Mouse (Mus musculus): Measurements from ENCODE around the gene Olfr1493-ps1. TPM values are rescaled to one million over a fixed set of nuclear protein-coding genes. Genes with fewer than 3 reads are reported as not detected.

Olfr1493-ps1 gene
- total and polyA plus RNA-seq, 2 experiments from 2014 or later = not detected

DNA sequence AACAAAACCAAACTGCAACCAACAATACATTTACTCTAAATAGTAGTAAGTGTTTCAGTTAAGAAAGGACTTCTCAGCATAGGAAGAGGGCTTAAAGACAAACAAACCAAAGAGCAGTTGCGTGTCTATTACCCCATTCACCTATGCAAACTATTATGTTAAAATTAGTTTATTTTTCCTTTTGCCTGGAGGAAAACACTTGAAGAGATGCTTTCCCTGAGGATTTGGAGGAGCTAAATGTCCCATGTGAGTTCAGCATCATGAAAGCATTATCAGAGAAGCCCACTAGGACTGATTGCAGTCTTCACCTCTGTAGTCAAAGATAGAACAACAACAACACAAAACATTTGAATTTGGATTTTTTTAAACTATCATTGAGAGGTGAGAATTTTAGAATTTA, 54.5 kb downstream of the Olfr1493-ps1 start, which contains the start of gene Olfr1496:
TSS of gene Olfr1496 (plus strand) at position 301 of the 400 bp plus-strand sequence.
- Histone ChIP-seq H3K4me2 (ENCODE audit: low read depth, low read length, poor library complexity, severe bottlenecking) (no peak within 1 kb of the TSS), H3K4me3 (ENCODE audit: low read depth, low read length) (no peak within 1 kb of the TSS), H3K9ac (replicated peaks; ENCODE audit: low read length, poor library complexity, severe bottlenecking) (no peak within 1 kb of the TSS), H3K27ac (ENCODE audit: low read depth, low read length) (no peak within 1 kb of the TSS), H3K27me3 (ENCODE audit: insufficient read depth, low read length) (no peaks in the 10 kb centered on the region), H3K36me3 (ENCODE audit: insufficient read depth, low read length) (no peaks in the 10 kb centered on the region), H3K9me3 (ENCODE audit: low read length) (no peaks in the 10 kb centered on the region), H3K4me1 (ENCODE audit: insufficient read depth, low read length) (no peaks in the 10 kb centered on the region)
- DNase-seq (ENCODE audit: low spot score) (no peak), ATAC-seq (ENCODE audit: low FRiP score) (no peak)
- TF ChIP-seq CTCF (IDR thresholded peaks at IDR 0.05) = no peak
- 95% methylated on average over 1 of the region's 1 CpGs for WGBS

Other genes starting within 250 kb of the Olfr1493-ps1 start
- gene Olfr1475, start 243.1 kb upstream of the Olfr1493-ps1 start, total RNA-seq (2014; rRNA removed) = not detected in 2 replicates
- gene Olfr1475, start 243.1 kb upstream of the Olfr1493-ps1 start, polyA plus RNA-seq (2015; fragmentation: Nextera tagmentation; extraction: Ambion mirVana) = not detected in 2 replicates
- not detected in 2 replicates for gene Olfr1477, start 222.7 kb upstream of the Olfr1493-ps1 start, total RNA-seq (2014; rRNA removed)
- gene Olfr1477, start 222.7 kb upstream of the Olfr1493-ps1 start, polyA plus RNA-seq (2015; fragmentation: Nextera tagmentation; extraction: Ambion mirVana) = not detected in 2 replicates
- gene Olfr1480, start 195.4 kb upstream of the Olfr1493-ps1 start, total RNA-seq (2014; rRNA removed) = not detected in 2 replicates
- not detected in 2 replicates for gene Olfr1480, start 195.4 kb upstream of the Olfr1493-ps1 start, polyA plus RNA-seq (2015; fragmentation: Nextera tagmentation; extraction: Ambion mirVana)
- gene Olfr1484, start 139.8 kb upstream of the Olfr1493-ps1 start, total RNA-seq (2014; rRNA removed) = not detected in 2 replicates
- gene Olfr1484, start 139.8 kb upstream of the Olfr1493-ps1 start, polyA plus RNA-seq (2015; fragmentation: Nextera tagmentation; extraction: Ambion mirVana) = not detected in 2 replicates
- not detected in 2 replicates for gene Olfr1487, start 105.9 kb upstream of the Olfr1493-ps1 start, total RNA-seq (2014; rRNA removed)
- not detected in 2 replicates for gene Olfr1487, start 105.9 kb upstream of the Olfr1493-ps1 start, polyA plus RNA-seq (2015; fragmentation: Nextera tagmentation; extraction: Ambion mirVana)
- gene Olfr1489, start 91.7 kb upstream of the Olfr1493-ps1 start, total RNA-seq (2014; rRNA removed) = not detected in 2 replicates
- gene Olfr1489, start 91.7 kb upstream of the Olfr1493-ps1 start, polyA plus RNA-seq (2015; fragmentation: Nextera tagmentation; extraction: Ambion mirVana) = not detected in 2 replicates
- gene Olfr1490, start 72.2 kb upstream of the Olfr1493-ps1 start, total RNA-seq (2014; rRNA removed) = not detected in 2 replicates
- gene Olfr1490, start 72.2 kb upstream of the Olfr1493-ps1 start, polyA plus RNA-seq (2015; fragmentation: Nextera tagmentation; extraction: Ambion mirVana) = not detected in 2 replicates
- gene Olfr1491, start 26.0 kb upstream of the Olfr1493-ps1 start, total RNA-seq (2014; rRNA removed) = not detected in 2 replicates
- gene Olfr1491, start 26.0 kb upstream of the Olfr1493-ps1 start, polyA plus RNA-seq (2015; fragmentation: Nextera tagmentation; extraction: Ambion mirVana) = not detected in 2 replicates
- gene Olfr1494, start 16.4 kb downstream of the Olfr1493-ps1 start, total RNA-seq (2014; rRNA removed) = not detected in 2 replicates
- not detected in 2 replicates for gene Olfr1494, start 16.4 kb downstream of the Olfr1493-ps1 start, polyA plus RNA-seq (2015; fragmentation: Nextera tagmentation; extraction: Ambion mirVana)
- not detected in 2 replicates for gene Olfr1495, start 41.3 kb downstream of the Olfr1493-ps1 start, total RNA-seq (2014; rRNA removed)
- not detected in 2 replicates for gene Olfr1495, start 41.3 kb downstream of the Olfr1493-ps1 start, polyA plus RNA-seq (2015; fragmentation: Nextera tagmentation; extraction: Ambion mirVana)
- gene Olfr1496, start 54.6 kb downstream of the Olfr1493-ps1 start, total RNA-seq (2014; rRNA removed) = not detected in 2 replicates
- not detected in 2 replicates for gene Olfr1496, start 54.6 kb downstream of the Olfr1493-ps1 start, polyA plus RNA-seq (2015; fragmentation: Nextera tagmentation; extraction: Ambion mirVana)
- gene Olfr1497, start 74.9 kb downstream of the Olfr1493-ps1 start, total RNA-seq (2014; rRNA removed) = not detected in 2 replicates
- gene Olfr1497, start 74.9 kb downstream of the Olfr1493-ps1 start, polyA plus RNA-seq (2015; fragmentation: Nextera tagmentation; extraction: Ambion mirVana) = not detected in 2 replicates
- not detected in 2 replicates for gene Olfr1499, start 96.2 kb downstream of the Olfr1493-ps1 start, total RNA-seq (2014; rRNA removed)
- gene Olfr1499, start 96.2 kb downstream of the Olfr1493-ps1 start, polyA plus RNA-seq (2015; fragmentation: Nextera tagmentation; extraction: Ambion mirVana) = not detected in 2 replicates
- gene Olfr1500, start 107.2 kb downstream of the Olfr1493-ps1 start, total RNA-seq (2014; rRNA removed) = not detected in 2 replicates
- not detected in 2 replicates for gene Olfr1500, start 107.2 kb downstream of the Olfr1493-ps1 start, polyA plus RNA-seq (2015; fragmentation: Nextera tagmentation; extraction: Ambion mirVana)
- gene Olfr1501, start 127.4 kb downstream of the Olfr1493-ps1 start, total RNA-seq (2014; rRNA removed) = 0.44 TPM in 1 of 2 replicates, not detected in the other
- not detected in 2 replicates for gene Olfr1501, start 127.4 kb downstream of the Olfr1493-ps1 start, polyA plus RNA-seq (2015; fragmentation: Nextera tagmentation; extraction: Ambion mirVana)
- gene Olfr1502, start 138.5 kb downstream of the Olfr1493-ps1 start, total RNA-seq (2014; rRNA removed) = not detected in 2 replicates
- not detected in 2 replicates for gene Olfr1502, start 138.5 kb downstream of the Olfr1493-ps1 start, polyA plus RNA-seq (2015; fragmentation: Nextera tagmentation; extraction: Ambion mirVana)
- gene Olfr1504, start 174.7 kb downstream of the Olfr1493-ps1 start, total RNA-seq (2014; rRNA removed) = not detected in 2 replicates
- gene Olfr1504, start 174.7 kb downstream of the Olfr1493-ps1 start, polyA plus RNA-seq (2015; fragmentation: Nextera tagmentation; extraction: Ambion mirVana) = not detected in 2 replicates
- not detected in 2 replicates for gene Olfr1505, start 190.3 kb downstream of the Olfr1493-ps1 start, total RNA-seq (2014; rRNA removed)
- gene Olfr1505, start 190.3 kb downstream of the Olfr1493-ps1 start, polyA plus RNA-seq (2015; fragmentation: Nextera tagmentation; extraction: Ambion mirVana) = not detected in 2 replicates

Data from midbrain, postnatal 0 days (tissue).